Mouse (Mus musculus) CD8-positive naive resting alpha-beta T cell, adult 57 days (primary cell): ENCODE results near the gene Spry1. TPM values are rescaled to one million over a fixed set of nuclear protein-coding genes. Genes with fewer than 3 reads are reported as not detected.

ENCODE experiments used
- total RNA-seq: library from RNA; stranded (reverse); gene quantifications from one replicate; pipeline ENCODE4 v1.2.4, GENCODE M21; 2023

Spry1 gene
- total RNA-seq = 3.4 TPM

DNA sequence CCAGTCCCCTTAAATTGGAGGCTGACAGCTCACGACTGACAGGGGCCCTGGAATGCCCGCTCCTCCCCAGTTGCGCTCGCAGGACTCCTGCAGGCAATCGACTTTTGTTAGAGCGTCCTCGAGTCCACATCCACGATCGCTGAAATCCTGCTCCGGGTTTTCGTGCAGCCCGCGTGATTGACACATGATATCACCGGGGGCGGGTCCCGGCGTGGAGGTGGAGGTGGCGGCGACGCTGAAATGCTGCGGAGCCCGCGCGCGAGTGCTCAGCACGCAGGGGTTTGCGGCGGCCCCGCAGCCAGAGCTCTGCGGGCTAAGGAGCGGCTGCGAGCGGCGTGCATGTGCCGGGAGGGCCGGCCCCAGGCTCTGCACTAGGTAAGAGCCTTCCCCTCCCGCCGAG, at the start of gene Spry1:
Gene Spry1, plus strand, starts transcription at position 258 of the 400 bp plus-strand sequence.

Other genes with a start within 250 kb of the Spry1 start
- gene Spata5, start 220.1 kb upstream of the Spry1 start, total RNA-seq = 75.7 TPM
- 23.0 TPM for gene Nudt6, start 219.7 kb upstream of the Spry1 start, total RNA-seq
- not detected for gene Gm5148, start 84.5 kb downstream of the Spry1 start, total RNA-seq